Mouse (Mus musculus) midbrain, embryonic 15.5 days (tissue): ENCODE data around the gene Il27ra. TPM values are rescaled to one million over a fixed set of nuclear protein-coding genes. Genes with fewer than 3 reads are reported as not detected.

ENCODE experiments used
- ATAC-seq: fragments of 200-750 bp; cut with Nextera tagmentation; replicated peaks from 2 replicates; pipeline ENCODE4 v1.8.0; 2017; ENCODE audit warnings: moderate TSS enrichment
- H3K27ac ChIP-seq: fragments of 300-500 bp; sonication (generic); 2 replicates; pipeline ENCODE4 v1.5.1; 2015; ENCODE audit warnings: mild to moderate bottlenecking, inconsistent platforms
- H3K27me3 ChIP-seq: fragments of 300-500 bp; sonication (generic); replicated peaks from 2 replicates; pipeline ENCODE4 v1.6.1; 2015; ENCODE audit warnings: inconsistent platforms
- H3K36me3 ChIP-seq: fragments of 300-500 bp; sonication (generic); replicated peaks from 2 replicates; pipeline ENCODE4 v1.6.1; 2015; ENCODE audit warnings: inconsistent platforms
- H3K4me1 ChIP-seq: fragments of 300-500 bp; sonication (generic); 2 replicates; pipeline ENCODE4 v1.6.1; 2015; ENCODE audit warnings: inconsistent platforms
- H3K4me2 ChIP-seq: fragments of 300-500 bp; sonication (generic); 2 replicates; pipeline ENCODE4 v1.6.1; 2015; ENCODE audit warnings: inconsistent platforms, mild to moderate bottlenecking, moderate library complexity
- H3K4me3 ChIP-seq: fragments of 300-500 bp; sonication (generic); 2 replicates; pipeline ENCODE4 v1.5.1; 2015; ENCODE audit warnings: mild to moderate bottlenecking, inconsistent platforms
- H3K9ac ChIP-seq: fragments of 300-500 bp; sonication (generic); 2 replicates; pipeline ENCODE4 v1.6.1; 2015; ENCODE audit warnings: mild to moderate bottlenecking, inconsistent platforms
- H3K9me3 ChIP-seq: fragments of 300-500 bp; sonication (generic); 2 replicates; pipeline ENCODE4 v1.6.1; 2016; ENCODE audit warnings: inconsistent platforms
- WGBS: fragments of 180-500 bp; shearing (Covaris S2); methylation state at CpG from one replicate; pipeline ENCODE4 v1.1.7; 2015; ENCODE audit warnings: mixed read lengths; 5-methylcytosine and 5-hydroxymethylcytosine counted together
- polyA plus RNA-seq: library from polyadenylated mRNA; unstranded; fragments of >200 nt; fragmentation: Nextera tagmentation; extraction: Ambion mirVana; gene quantifications from 2 replicates; pipeline ENCODE4 v1.2.1, GENCODE M21; 2015

Il27ra gene
- polyA plus RNA-seq = 0.58 and 0.68 TPM in 2 replicates

GRCm38 (mm10) chr8:84042066-84042947 is at the start of gene Il27ra:
Il27ra (minus strand) TSS chr8:84042589.
- no peaks in the 10 kb centered on the region for H3K9me3 ChIP-seq
- peaks cover 59% of the 10 kb centered on the region for H3K27me3 ChIP-seq
- H3K4me3 ChIP-seq = peak within 1 kb of the TSS; percentile 22
- peak within 1 kb of the TSS; percentile 46 for H3K4me2 ChIP-seq
- H3K9ac ChIP-seq = no peak within 1 kb of the TSS
- no peaks in the 10 kb centered on the region for H3K36me3 ChIP-seq
- peaks cover 14% of the 10 kb centered on the region for H3K4me1 ChIP-seq
- H3K27ac ChIP-seq = no peak within 1 kb of the TSS
- peak; percentile 42; the same call in 1 of the 2 replicates for ATAC-seq
- 4% methylated on average over 40 of the region's 40 CpGs for WGBS

GRCm38 (mm10) chr8:84090585-84090984 is 48.2 kb upstream of the Il27ra start:
- Histone ChIP-seq H3K36me3 (peaks cover 62% of the 10 kb centered on the region), H3K9me3 (no peaks in the 10 kb centered on the region), H3K27me3 (no peaks in the 10 kb centered on the region), H3K4me1 (no peaks in the 10 kb centered on the region), H3K4me3 (no peak overlapping the region), H3K4me2 (no peak overlapping the region), H3K27ac (no peak overlapping the region), H3K9ac (no peak overlapping the region)
- 93% methylated on average over 8 of the region's 8 CpGs for WGBS
- ATAC-seq = no peak

- no peak overlapping the region for H3K27ac ChIP-seq
- H3K36me3 ChIP-seq = peaks cover 56% of the 10 kb centered on the region
- H3K4me1 ChIP-seq = no peaks in the 10 kb centered on the region; the same call in 1 of the 2 replicates
- H3K4me3 ChIP-seq = no peak overlapping the region
- no peak overlapping the region for H3K4me2 ChIP-seq
- WGBS = 87% methylated on average over 9 of the region's 9 CpGs
- H3K9ac ChIP-seq = no peak overlapping the region
- H3K27me3 ChIP-seq = no peaks in the 10 kb centered on the region
- no peak for ATAC-seq
- H3K9me3 ChIP-seq = no peaks in the 10 kb centered on the region
These were observed 46.9 kb upstream of the Il27ra start for GRCm38 (mm10) chr8:84089277-84089676.

- H3K36me3 ChIP-seq = peaks cover 54% of the 10 kb centered on the region
- 94% methylated on average over 14 of the region's 14 CpGs for WGBS
- ATAC-seq = no peak
These were observed 45.4 kb upstream of the Il27ra start for GRCm38 (mm10) chr8:84087821-84088220.

GRCm38 (mm10) chr8:84087156-84087555 is 44.8 kb upstream of the Il27ra start:
- Histone ChIP-seq H3K4me3 (no peak overlapping the region), H3K27ac (no peak overlapping the region), H3K4me1 (no peaks in the 10 kb centered on the region; the same call in 1 of the 2 replicates), H3K9me3 (no peaks in the 10 kb centered on the region), H3K4me2 (no peak overlapping the region), H3K36me3 (peaks cover 54% of the 10 kb centered on the region), H3K9ac (no peak overlapping the region), H3K27me3 (no peaks in the 10 kb centered on the region)
- 94% methylated on average over 7 of the region's 7 CpGs for WGBS
- ATAC-seq = no peak

More at GRCm38 (mm10) chr8:84087821-84088220, 45.4 kb upstream of the Il27ra start:
- Histone ChIP-seq H3K4me2 (no peak overlapping the region), H3K9me3 (no peaks in the 10 kb centered on the region), H3K27me3 (no peaks in the 10 kb centered on the region), H3K4me1 (no peaks in the 10 kb centered on the region; the same call in 1 of the 2 replicates), H3K27ac (no peak overlapping the region), H3K4me3 (no peak overlapping the region), H3K9ac (no peak overlapping the region)

- ATAC-seq = no peak
- H3K27ac ChIP-seq = no peak overlapping the region
- H3K36me3 ChIP-seq = peaks cover 54% of the 10 kb centered on the region
- H3K4me3 ChIP-seq = no peak overlapping the region
- no peak overlapping the region for H3K4me2 ChIP-seq
- H3K9me3 ChIP-seq = no peaks in the 10 kb centered on the region
- H3K27me3 ChIP-seq = no peaks in the 10 kb centered on the region
- 30% methylated on average over 42 of the region's 42 CpGs for WGBS
- no peak overlapping the region for H3K9ac ChIP-seq
- H3K4me1 ChIP-seq = no peaks in the 10 kb centered on the region; the same call in 1 of the 2 replicates
These were observed 42.1 kb upstream of the Il27ra start for GRCm38 (mm10) chr8:84084341-84085115.

- H3K4me3 ChIP-seq = no peak overlapping the region
- H3K4me2 ChIP-seq = no peak overlapping the region
- peak; percentile 46; the same call in 1 of the 2 replicates for ATAC-seq
- no peaks in the 10 kb centered on the region; the same call in 1 of the 2 replicates for H3K4me1 ChIP-seq
- no peak overlapping the region for H3K9ac ChIP-seq
- 18% methylated on average over 8 of the region's 8 CpGs for WGBS
- H3K36me3 ChIP-seq = peaks cover 55% of the 10 kb centered on the region
- no peak overlapping the region for H3K27ac ChIP-seq
- H3K27me3 ChIP-seq = no peaks in the 10 kb centered on the region
- H3K9me3 ChIP-seq = no peaks in the 10 kb centered on the region
These were observed 41.4 kb upstream of the Il27ra start for GRCm38 (mm10) chr8:84083829-84084241.

GRCm38 (mm10) chr8:84079206-84079605 is 36.8 kb upstream of the Il27ra start:
- H3K27me3 ChIP-seq = no peaks in the 10 kb centered on the region
- H3K27ac ChIP-seq = no peak overlapping the region
- no peak overlapping the region for H3K9ac ChIP-seq
- peaks cover 49% of the 10 kb centered on the region for H3K36me3 ChIP-seq
- peaks cover under 1% of the 10 kb centered on the region for H3K4me1 ChIP-seq
- no peaks in the 10 kb centered on the region for H3K9me3 ChIP-seq
- ATAC-seq = no peak
- no peak overlapping the region for H3K4me3 ChIP-seq
- H3K4me2 ChIP-seq = no peak overlapping the region
- WGBS = 86% methylated on average over 5 of the region's 5 CpGs

GRCm38 (mm10) chr8:84076849-84077248 is 34.5 kb upstream of the Il27ra start:
- H3K27me3 ChIP-seq = no peaks in the 10 kb centered on the region
- WGBS = 85% methylated on average over 3 of the region's 3 CpGs
- no peaks in the 10 kb centered on the region for H3K9me3 ChIP-seq
- no peak overlapping the region for H3K4me2 ChIP-seq
- no peak overlapping the region for H3K27ac ChIP-seq
- H3K4me3 ChIP-seq = no peak overlapping the region
- peaks cover 24% of the 10 kb centered on the region for H3K4me1 ChIP-seq
- peaks cover 36% of the 10 kb centered on the region for H3K36me3 ChIP-seq
- H3K9ac ChIP-seq = no peak overlapping the region
- no peak for ATAC-seq

- H3K4me3 ChIP-seq = no peak overlapping the region
- WGBS = 91% methylated on average over 1 of the region's 1 CpGs
- H3K9me3 ChIP-seq = no peaks in the 10 kb centered on the region
- H3K4me1 ChIP-seq = peaks cover 28% of the 10 kb centered on the region
- H3K9ac ChIP-seq = no peak overlapping the region
- H3K4me2 ChIP-seq = no peak overlapping the region
- H3K27me3 ChIP-seq = no peaks in the 10 kb centered on the region
- no peak for ATAC-seq
- peaks cover 35% of the 10 kb centered on the region for H3K36me3 ChIP-seq
- H3K27ac ChIP-seq = no peak overlapping the region
These were observed 34.0 kb upstream of the Il27ra start for GRCm38 (mm10) chr8:84076412-84076811.

GRCm38 (mm10) chr8:84073230-84073976 is 31.0 kb upstream of the Il27ra start:
- peaks cover 57% of the 10 kb centered on the region for H3K4me1 ChIP-seq
- no peaks in the 10 kb centered on the region for H3K9me3 ChIP-seq
- H3K4me3 ChIP-seq = no peak overlapping the region
- H3K27me3 ChIP-seq = no peaks in the 10 kb centered on the region
- peak; percentile 32; the same call in 1 of the 2 replicates for ATAC-seq
- H3K27ac ChIP-seq = peak overlapping the region; percentile 73
- 36% methylated on average over 10 of the region's 10 CpGs for WGBS
- H3K36me3 ChIP-seq = peaks cover 13% of the 10 kb centered on the region; the same call in 1 of the 2 replicates
- H3K4me2 ChIP-seq = peak overlapping the region; percentile 19
- no peak overlapping the region for H3K9ac ChIP-seq
